In the genomic region with DNA sequence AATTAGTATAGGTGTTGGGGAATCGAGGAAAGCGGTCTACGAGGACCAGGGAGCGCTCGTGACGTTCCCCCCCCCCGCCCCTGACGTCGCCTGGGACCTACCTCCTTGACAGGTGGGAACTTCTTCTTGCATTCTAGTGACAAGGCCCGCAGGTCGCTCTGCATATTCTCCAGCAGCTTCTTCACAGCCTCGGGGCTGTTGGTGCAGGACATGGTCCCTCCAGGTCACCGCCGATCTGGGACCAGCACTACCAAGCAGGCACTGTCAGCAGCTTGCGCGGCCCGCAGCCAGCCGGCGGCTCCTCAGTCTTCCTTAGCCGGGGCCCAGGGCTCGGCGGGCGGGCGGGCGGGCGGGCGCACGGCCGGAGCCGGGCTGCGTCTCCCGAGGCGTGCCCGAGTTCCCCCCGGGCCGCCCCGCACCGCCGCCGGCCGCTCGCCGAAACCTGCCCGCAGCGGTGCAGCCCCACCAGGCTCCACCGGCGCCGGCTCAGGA, we compare ENCODE assay signal across 8 mouse cellular contexts. TPM values are rescaled to one million over a fixed set of nuclear protein-coding genes. Genes with fewer than 3 reads are reported as not detected.
DNase-seq lines count a peak whose midpoint lies in the region; ATAC-seq and TF ChIP-seq lines count a peak whose summit lies in the region.

No protein-coding gene starts in this region.

- ATAC-seq in embryonic facial prominence, embryonic 11.5 days (replicated peaks; ENCODE audit: insufficient number of reproducible peaks, low FRiP score, low TSS enrichment, low read depth): peak; percentile 78
- peak; percentile 82 for ATAC-seq in hindbrain, embryonic 16.5 days

- no peak for DNase-seq in layer of hippocampus, adult 2 months (ENCODE audit: low spot score in 2 of 2)
- no peak for DNase-seq in layer of hippocampus, postnatal 36 days
- DNase-seq in MEL (ENCODE audit: low read depth, low spot score): peak; percentile 37
- DNase-seq in embryonic facial prominence, embryonic 11.5 days (ENCODE audit: low spot score): no peak
- DNase-seq in ovary, postnatal 10 days (ENCODE audit: low spot score): no peak
- DNase-seq in gastrocnemius, postnatal 36 days: no peak

- H3K4me1 ChIP-seq in MEL (ENCODE audit: control insufficient read depth in 1 of 2, insufficient read depth in 2 of 2, low read length in 2 of 2): peaks cover 4 to 9% of the 10 kb centered on the region in 2 experiments
- no peaks in the 10 kb centered on the region for H3K4me1 ChIP-seq in embryonic facial prominence, embryonic 11.5 days (ENCODE audit: control insufficient read depth, insufficient read depth, low read length)
- peaks cover 11% of the 10 kb centered on the region for H3K4me1 ChIP-seq in hindbrain, embryonic 16.5 days (ENCODE audit: control insufficient read depth, insufficient read depth, low read depth, low read length)

- TF ChIP-seq RAD21 in MEL (IDR thresholded peaks at IDR 0.05; ENCODE audit: low read depth, low read length): no peak

- under 1% methylated on average over 46 of the region's 48 CpGs for WGBS in embryonic facial prominence, embryonic 11.5 days
- under 1% methylated on average over 48 of the region's 48 CpGs for WGBS in hindbrain, embryonic 16.5 days
- WGBS in macrophage (ENCODE audit: missing documents): under 1% methylated on average over 31 of the region's 48 CpGs

- intact Hi-C loops in gastrocnemius, postnatal 36 days (cut with DNase I): no loop called here

- H3K27ac ChIP-seq in layer of hippocampus, adult 2 months: peak overlapping the region; percentile 93
- H3K27ac ChIP-seq in MEL (ENCODE audit: control insufficient read depth, low read depth, low read length) (no peak overlapping the region), macrophage (peak overlapping the region; percentile 17; the same call in 1 of the 2 replicates)
- no peak overlapping the region for H3K27ac ChIP-seq in embryonic facial prominence, embryonic 11.5 days (replicated peaks; ENCODE audit: low read depth, low read length)
- peak overlapping the region; percentile 88 for H3K27ac ChIP-seq in hindbrain, embryonic 16.5 days (ENCODE audit: low read depth, low read length)

- peak overlapping the region; percentile 77 for H3K4me3 ChIP-seq in layer of hippocampus, adult 2 months
- peak overlapping the region; percentile 80 to 95 for H3K4me3 ChIP-seq in MEL (ENCODE audit: control insufficient read depth in 1 of 2, insufficient read depth in 1 of 2, low read depth in 2 of 2, low read length in 2 of 2)
- peak overlapping the region; percentile 97 for H3K4me3 ChIP-seq in embryonic facial prominence, embryonic 11.5 days (ENCODE audit: low read depth, low read length)
- H3K4me3 ChIP-seq in hindbrain, embryonic 16.5 days (ENCODE audit: low read length): peak overlapping the region; percentile 98
- H3K4me3 ChIP-seq in macrophage (ENCODE audit: inconsistent target): peak overlapping the region; percentile 78

- no peak for TF ChIP-seq POLR2A in MEL (IDR thresholded peaks at IDR 0.05; ENCODE audit: control insufficient read depth in 1 of 2, insufficient read depth in 1 of 2, low read depth in 1 of 2, low read length in 2 of 2, poor library complexity in 1 of 2)

- no peaks in the 10 kb centered on the region; a peak in 1 of 4 replicates for H3K27me3 ChIP-seq in MEL (ENCODE audit: control insufficient read depth in 1 of 2, insufficient read depth in 2 of 2, low read length in 2 of 2)
- no peaks in the 10 kb centered on the region for H3K27me3 ChIP-seq in embryonic facial prominence, embryonic 11.5 days (ENCODE audit: control insufficient read depth, insufficient read depth, low read length)
- no peaks in the 10 kb centered on the region for H3K27me3 ChIP-seq in hindbrain, embryonic 16.5 days (replicated peaks; ENCODE audit: control insufficient read depth, insufficient read depth, low read length)

- peak overlapping the region; percentile 91 for H3K9ac ChIP-seq in MEL (ENCODE audit: control insufficient read depth, low read depth, low read length, poor library complexity, severe bottlenecking)
- H3K9ac ChIP-seq in embryonic facial prominence, embryonic 11.5 days (replicated peaks; ENCODE audit: low read length): peak overlapping the region; percentile 86
- H3K9ac ChIP-seq in hindbrain, embryonic 16.5 days (ENCODE audit: low read depth, low read length): peak overlapping the region; percentile 97

- peaks cover 25% of the 10 kb centered on the region for H3K79me2 ChIP-seq in MEL (ENCODE audit: control insufficient read depth, insufficient read depth, low read length, poor library complexity)
- peaks cover 51% of the 10 kb centered on the region for H3K79me2 ChIP-seq in macrophage (ENCODE audit: inconsistent target)

- H3K9me3 ChIP-seq in MEL (replicated peaks; ENCODE audit: insufficient read depth, low read length): no peaks in the 10 kb centered on the region
- no peaks in the 10 kb centered on the region for H3K9me3 ChIP-seq in embryonic facial prominence, embryonic 11.5 days (replicated peaks; ENCODE audit: control insufficient read depth, low read length)
- no peaks in the 10 kb centered on the region; the same call in 1 of the 2 replicates for H3K9me3 ChIP-seq in hindbrain, embryonic 16.5 days (ENCODE audit: control insufficient read depth, low read length)

- TF ChIP-seq CTCF in layer of hippocampus, adult 2 months (conservative IDR thresholded peaks at IDR 0.05): no peak
- no peak for TF ChIP-seq CTCF in MEL (IDR thresholded peaks at IDR 0.05 in 2 of 3, conservative IDR thresholded peaks at IDR 0.05 in 1 of 3; ENCODE audit: control insufficient read depth in 1 of 3, insufficient read depth in 1 of 3, low read depth in 2 of 3, low read length in 3 of 3, poor library complexity in 1 of 3, severe bottlenecking in 1 of 3)

- peak overlapping the region; percentile 70 for H3K4me2 ChIP-seq in embryonic facial prominence, embryonic 11.5 days (ENCODE audit: low read depth, low read length)
- H3K4me2 ChIP-seq in hindbrain, embryonic 16.5 days (ENCODE audit: low read length): peak overlapping the region; percentile 82

- H3K36me3 ChIP-seq in MEL (ENCODE audit: control insufficient read depth in 1 of 2, insufficient read depth in 2 of 2, low read length in 2 of 2) (peaks cover 0 to 11% of the 10 kb centered on the region in 2 experiments; a peak in 3 of 4 replicates), macrophage (ENCODE audit: inconsistent target) (no peaks in the 10 kb centered on the region)
- H3K36me3 ChIP-seq in embryonic facial prominence, embryonic 11.5 days (replicated peaks; ENCODE audit: control insufficient read depth, insufficient read depth, low read depth, low read length): no peaks in the 10 kb centered on the region
- no peaks in the 10 kb centered on the region for H3K36me3 ChIP-seq in hindbrain, embryonic 16.5 days (ENCODE audit: control insufficient read depth, insufficient read depth, low read length)

- TF ChIP-seq EP300 in MEL (IDR thresholded peaks at IDR 0.05; ENCODE audit: low read depth in 1 of 2, low read length in 2 of 2): no peak

TF ChIP-seq in MEL, 35 proteins besides CTCF, POLR2A, EP300 and RAD21:
- TF ChIP-seq ZNF384 (IDR thresholded peaks at IDR 0.05; ENCODE audit: low read depth, low read length) (no peak), POLR2AphosphoS5 (IDR thresholded peaks at IDR 0.05; ENCODE audit: borderline replicate concordance, low read depth, low read length) (no peak), GABPA (IDR thresholded peaks at IDR 0.05; ENCODE audit: low read depth, low read length) (no peak), ETS1 (IDR thresholded peaks at IDR 0.05; ENCODE audit: low read depth, low read length) (no peak), ZC3H11A (IDR thresholded peaks at IDR 0.05; ENCODE audit: low read depth, low read length) (no peak), MAX (IDR thresholded peaks at IDR 0.05; ENCODE audit: low read length) (no peak)
TF ChIP-seq in MEL: peak in this region for 0.

RNA-seq across cellular contexts. Expression of a gene that starts 0.5 kb away (rescaled TPM):
- total RNA-seq in layer of hippocampus, adult 2 months (2021): 100 to 1,000 TPM; 101 TPM
- total RNA-seq in layer of hippocampus, postnatal 36 days (2021): 100 to 1,000 TPM in 1 of 2 experiments, 10 to 100 TPM in 1; 94.0 to 108 TPM
- total RNA-seq in MEL (2012; rRNA removed): 32.1 and 33.8 TPM in 2 replicates
- polyA plus RNA-seq in MEL (2012; ENCODE audit: insufficient read depth in 1 of 2, insufficient read length in 2 of 2, low read depth in 1 of 2, low replicate concordance in 2 of 2, missing spikeins in 1 of 2) (10 to 100 TPM in 1 of 2 experiments, not detected in 1; 38.6 TPM), macrophage (2018) (34.3 to 59.9 TPM (median 48.0 TPM) in 3 replicates)
- 24.8 and 28.6 TPM in 2 replicates for polyA plus RNA-seq in embryonic facial prominence, embryonic 11.5 days (2014; fragmentation: Nextera tagmentation; extraction: Ambion mirVana)
- 15.1 and 24.3 TPM in 2 replicates for polyA plus RNA-seq in hindbrain, embryonic 16.5 days (2015; fragmentation: Nextera tagmentation; extraction: Ambion mirVana)
- total RNA-seq in macrophage (2018; cell fraction: chromatin; rRNA removed): 100 to 1,000 TPM; 130 to 521 (median 254) TPM
- total RNA-seq in macrophage (2018; cell fraction: cytosol; rRNA removed): 10 to 100 TPM; 30.8 to 81.0 (median 52.1) TPM
- 100 to 1,000 TPM in 22 of 26 experiments, 10 to 100 TPM in 4; 81.5 to 299 (median 138) TPM for total RNA-seq in macrophage (2018; cell fraction: nucleus; rRNA removed)
- total RNA-seq in gastrocnemius, postnatal 36 days (2021): 10 to 100 TPM; 29.9 to 38.9 TPM

Comparison
In these comparisons a context has a peak if more than half of its experiments do, and no peak if none do; other contexts are left out.
1. H3K27ac ChIP-seq: peak in layer of hippocampus, adult 2 months (single experiment), hindbrain, embryonic 16.5 days (single experiment) and macrophage (single experiment); none in MEL (single experiment) and embryonic facial prominence, embryonic 11.5 days (single experiment).
2. Peak in every context shown above with its lines, with median percentiles within 50 percentile points of each other: H3K4me3 ChIP-seq and H3K9ac ChIP-seq.